Mouse (Mus musculus): ENCODE measurements around the gene Polk.

The Polk gene

DNA sequence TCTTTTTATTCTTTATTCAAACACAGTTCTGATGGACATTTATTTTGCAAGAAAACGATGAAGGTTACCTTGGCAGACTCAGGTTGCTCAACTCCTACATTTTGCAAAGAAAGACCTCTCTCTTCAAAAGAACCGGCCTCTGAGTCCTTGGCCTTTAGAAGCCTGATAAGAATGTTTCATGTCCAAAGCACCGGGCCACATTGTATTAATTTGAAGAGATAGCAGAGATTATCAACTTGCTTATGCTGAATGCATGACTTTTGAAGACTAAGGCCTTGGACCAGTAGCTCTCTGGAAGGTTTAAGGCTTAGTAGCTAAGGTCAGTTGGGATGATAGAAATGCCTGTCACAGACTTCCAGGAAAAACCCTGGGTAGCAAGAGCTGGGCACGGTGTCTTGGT lies 65.2 kb downstream of the Polk start:
- in situ Hi-C loops (cut with MboI; ENCODE audit: unreplicated experiment in 2 of 2), result no loop called here

DNA sequence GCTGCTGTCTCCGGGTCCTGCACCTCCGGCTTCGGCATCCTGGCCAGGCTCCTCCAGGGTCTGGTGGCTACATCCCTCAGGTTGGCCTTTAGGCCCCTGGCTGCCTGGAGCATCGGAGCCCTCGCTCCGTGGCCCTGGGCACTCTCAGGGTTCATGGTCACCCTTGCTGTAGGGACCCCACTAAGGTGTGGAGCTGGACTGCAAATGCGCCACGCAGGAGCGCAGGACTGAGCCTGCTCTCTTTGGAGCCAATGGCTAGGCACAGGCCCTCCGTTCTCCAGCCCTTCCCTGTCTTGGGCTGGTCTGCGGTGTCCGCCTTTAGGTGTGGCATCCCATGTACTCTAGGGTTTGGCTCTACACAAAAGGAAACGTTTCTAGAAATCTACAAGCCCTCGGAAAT lies 71.4 kb downstream of the Polk start, which contains the start of gene Ankdd1b:
Gene Ankdd1b, minus strand, starts transcription at position 242 of the 400 bp plus-strand sequence.
- in situ Hi-C loops (cut with MboI; ENCODE audit: unreplicated experiment in 2 of 2), result no loop called here

- in situ Hi-C loops (cut with MboI; ENCODE audit: unreplicated experiment in 2 of 2), result no loop called here
Measured at GRCm38 (mm10) chr13:96470556-96470955, 71.8 kb downstream of the Polk start.

GRCm38 (mm10) chr13:96468678-96469077 lies 73.7 kb downstream of the Polk start:
- in situ Hi-C loops (cut with MboI; ENCODE audit: unreplicated experiment in 2 of 2), result no loop called here

DNA sequence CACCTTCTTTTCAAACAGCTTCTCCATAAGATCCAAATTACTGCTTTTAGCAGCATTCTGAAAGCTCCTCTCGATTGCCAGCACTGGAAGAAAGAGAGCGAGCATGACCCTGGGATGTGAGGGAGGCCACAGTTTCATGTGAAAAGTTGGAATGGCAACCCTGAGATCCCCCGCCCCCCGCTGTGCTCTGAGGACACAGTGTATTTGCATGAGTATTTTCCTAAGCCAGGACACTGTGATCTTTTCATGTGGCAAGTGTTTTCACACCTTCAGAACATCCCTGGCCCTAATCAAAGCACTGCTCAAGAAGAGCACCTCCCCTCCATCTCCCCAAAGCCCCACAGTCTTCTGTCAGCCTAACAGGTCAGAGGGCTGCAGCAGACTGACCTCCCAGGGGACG lies 77.1 kb downstream of the Polk start:
- in situ Hi-C loops (cut with MboI; ENCODE audit: unreplicated experiment in 2 of 2), result no loop called here

- in situ Hi-C loops (cut with MboI; ENCODE audit: unreplicated experiment in 2 of 2), result no loop called here
Measured at GRCm38 (mm10) chr13:96462644-96463043, 79.7 kb downstream of the Polk start.

- in situ Hi-C loops (cut with MboI; ENCODE audit: unreplicated experiment in 2 of 2), result no loop called here
Measured at GRCm38 (mm10) chr13:96458606-96459005, 83.8 kb downstream of the Polk start.

- in situ Hi-C loops (cut with MboI; ENCODE audit: unreplicated experiment in 2 of 2), result no loop called here
Measured at GRCm38 (mm10) chr13:96458018-96458417, 84.4 kb downstream of the Polk start.

GRCm38 (mm10) chr13:96457566-96457965 lies 84.8 kb downstream of the Polk start:
- in situ Hi-C loops (cut with MboI; ENCODE audit: unreplicated experiment in 2 of 2), result no loop called here

GRCm38 (mm10) chr13:96454288-96454687 lies 88.1 kb downstream of the Polk start:
- in situ Hi-C loops (cut with MboI; ENCODE audit: unreplicated experiment in 2 of 2), result no loop called here

DNA sequence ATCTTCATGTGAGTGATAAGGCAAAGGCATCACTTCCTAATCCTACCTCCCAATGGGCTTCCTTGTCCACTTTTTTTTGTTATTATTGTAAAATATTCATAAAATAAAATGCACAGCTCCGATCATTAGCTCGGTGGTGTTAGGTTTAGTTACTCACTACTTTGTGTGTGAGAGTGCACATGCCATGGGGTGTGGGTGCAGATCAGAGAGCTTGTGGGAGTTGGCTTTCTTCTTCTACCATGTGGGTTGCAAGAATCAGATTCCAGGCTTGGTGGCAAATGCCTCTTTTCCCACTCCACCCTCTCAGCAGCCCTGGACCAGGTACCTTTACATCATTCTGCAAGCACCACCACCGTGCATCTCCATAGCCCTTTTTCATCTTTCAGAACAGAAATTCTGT lies 89.8 kb downstream of the Polk start:
- in situ Hi-C loops (cut with MboI; ENCODE audit: unreplicated experiment in 2 of 2), result no loop called here

- in situ Hi-C loops (cut with MboI; ENCODE audit: unreplicated experiment in 2 of 2), result no loop called here
Measured at GRCm38 (mm10) chr13:96451386-96452140, 90.8 kb downstream of the Polk start.

DNA sequence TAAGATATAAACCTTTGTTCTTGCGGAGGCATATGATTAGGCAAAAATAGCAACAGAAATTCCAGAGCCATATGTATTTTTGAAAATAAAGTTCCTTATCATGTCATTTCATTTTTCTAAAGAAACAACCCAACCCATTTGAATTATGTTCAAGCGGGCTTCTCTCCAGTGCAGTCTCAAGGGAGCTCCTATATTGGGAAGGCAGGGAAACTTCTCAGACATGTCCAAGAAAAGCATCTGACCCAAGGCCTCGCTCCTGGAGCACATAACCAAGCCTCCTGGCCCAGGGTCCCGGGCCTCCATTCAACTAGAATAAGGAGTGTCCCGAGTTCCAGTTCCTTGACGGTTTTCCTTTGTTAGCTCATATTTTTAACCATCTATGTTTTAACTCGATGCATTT lies 91.5 kb downstream of the Polk start:
- in situ Hi-C loops (cut with MboI; ENCODE audit: unreplicated experiment in 2 of 2), result no loop called here

- in situ Hi-C loops (cut with MboI; ENCODE audit: unreplicated experiment in 2 of 2), result no loop called here
Measured at GRCm38 (mm10) chr13:96450205-96450856, 92.0 kb downstream of the Polk start.

- in situ Hi-C loops (cut with MboI; ENCODE audit: unreplicated experiment in 2 of 2), result no loop called here
Measured at GRCm38 (mm10) chr13:96440436-96440835, 101.9 kb downstream of the Polk start.

DNA sequence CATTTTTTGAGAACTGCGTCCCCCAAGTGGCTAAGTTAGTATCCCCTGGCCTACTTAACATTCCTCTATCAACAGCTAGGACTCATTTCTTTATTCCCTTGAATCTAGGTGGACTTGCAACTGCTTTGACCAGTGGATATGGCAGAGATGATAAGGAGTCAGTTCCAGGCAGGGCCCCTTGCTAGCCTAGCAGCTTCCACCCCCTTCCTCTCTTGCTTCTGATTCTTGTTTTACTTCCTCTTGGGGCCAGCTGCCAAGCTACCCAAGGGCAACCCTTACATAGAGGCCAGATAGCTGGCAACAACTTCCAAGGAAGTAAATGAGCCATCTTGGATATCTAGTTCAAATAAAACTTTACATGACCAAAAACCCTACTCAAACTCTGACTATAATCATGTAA lies 105.5 kb downstream of the Polk start:
- in situ Hi-C loops (cut with MboI; ENCODE audit: unreplicated experiment in 2 of 2), result loop anchor here in 1 of 2 experiments (10.0 kb wide), 1 partner anchor 398 kb away; no protein-coding TSS in a partner anchor

GRCm38 (mm10) chr13:96435793-96436192 lies 106.6 kb downstream of the Polk start:
- in situ Hi-C loops (cut with MboI; ENCODE audit: unreplicated experiment in 2 of 2), result loop anchor here in 1 of 2 experiments (10.0 kb wide), 1 partner anchor 399 kb away; no protein-coding TSS in a partner anchor

DNA sequence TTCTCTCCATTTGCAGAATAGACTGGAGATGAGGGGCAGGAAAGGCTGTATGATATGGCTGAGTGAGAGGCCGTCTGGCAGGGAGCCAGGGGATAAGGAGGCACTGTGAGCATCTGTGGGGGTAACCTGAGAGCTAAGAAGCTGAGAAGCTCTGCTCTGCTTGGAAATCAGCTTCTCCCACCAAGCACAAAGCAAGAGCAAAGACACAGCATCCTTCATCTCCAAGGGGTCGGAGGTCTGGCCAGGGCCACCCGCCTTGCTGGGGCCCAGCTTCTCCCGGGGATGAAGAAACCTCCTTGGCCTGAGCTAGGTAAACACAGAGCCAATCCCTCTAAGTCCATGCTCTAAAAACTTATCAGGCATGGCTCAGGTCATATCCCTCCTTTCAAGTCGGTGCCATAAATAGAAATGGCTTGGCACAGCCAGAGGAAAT lies 107.5 kb downstream of the Polk start:
- in situ Hi-C loops (cut with MboI; ENCODE audit: unreplicated experiment in 2 of 2), result loop anchor here (5.0 to 10.0 kb wide), 2 partner anchors 157 to 400 kb away; no protein-coding TSS in a partner anchor

DNA sequence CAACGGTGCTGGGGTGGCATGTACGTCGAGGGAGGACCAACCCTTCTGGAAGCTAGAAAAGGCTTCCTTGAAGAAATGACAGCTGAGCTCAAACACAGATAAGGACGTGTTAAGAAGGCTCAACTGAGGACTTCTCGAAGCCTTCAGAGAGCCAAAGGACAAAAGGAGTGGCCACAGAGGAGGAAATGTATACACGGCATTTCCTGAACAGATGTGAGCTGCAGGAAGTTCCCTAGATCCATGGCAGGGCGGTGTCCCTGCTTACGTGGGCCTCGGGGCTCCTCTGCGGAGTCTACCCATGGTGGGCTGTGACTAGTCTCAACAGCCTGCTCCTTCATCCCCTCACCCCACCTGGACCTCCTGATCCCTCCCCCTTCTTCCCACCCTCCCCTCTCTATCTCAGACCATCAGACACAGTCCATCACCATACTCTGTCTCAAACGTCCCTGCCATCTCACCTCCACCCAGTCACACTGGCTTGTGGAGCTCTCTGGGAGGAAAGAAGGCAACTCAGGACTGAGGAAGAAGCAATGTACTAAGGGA lies 108.7 kb downstream of the Polk start:
- in situ Hi-C loops (cut with MboI; ENCODE audit: unreplicated experiment in 2 of 2), result loop anchor here (5.0 to 10.0 kb wide), 2 partner anchors 159 to 401 kb away; no protein-coding TSS in a partner anchor

GRCm38 (mm10) chr13:96433041-96433440 lies 109.3 kb downstream of the Polk start:
- in situ Hi-C loops (cut with MboI; ENCODE audit: unreplicated experiment in 2 of 2), result loop anchor here (5.0 to 10.0 kb wide), 2 partner anchors 159 to 402 kb away; no protein-coding TSS in a partner anchor

- in situ Hi-C loops (cut with MboI; ENCODE audit: unreplicated experiment in 2 of 2), result loop anchor here (5.0 to 10.0 kb wide), 2 partner anchors 160 to 402 kb away; no protein-coding TSS in a partner anchor
Measured at GRCm38 (mm10) chr13:96432376-96432811, 110.0 kb downstream of the Polk start.
